In the genomic region with DNA sequence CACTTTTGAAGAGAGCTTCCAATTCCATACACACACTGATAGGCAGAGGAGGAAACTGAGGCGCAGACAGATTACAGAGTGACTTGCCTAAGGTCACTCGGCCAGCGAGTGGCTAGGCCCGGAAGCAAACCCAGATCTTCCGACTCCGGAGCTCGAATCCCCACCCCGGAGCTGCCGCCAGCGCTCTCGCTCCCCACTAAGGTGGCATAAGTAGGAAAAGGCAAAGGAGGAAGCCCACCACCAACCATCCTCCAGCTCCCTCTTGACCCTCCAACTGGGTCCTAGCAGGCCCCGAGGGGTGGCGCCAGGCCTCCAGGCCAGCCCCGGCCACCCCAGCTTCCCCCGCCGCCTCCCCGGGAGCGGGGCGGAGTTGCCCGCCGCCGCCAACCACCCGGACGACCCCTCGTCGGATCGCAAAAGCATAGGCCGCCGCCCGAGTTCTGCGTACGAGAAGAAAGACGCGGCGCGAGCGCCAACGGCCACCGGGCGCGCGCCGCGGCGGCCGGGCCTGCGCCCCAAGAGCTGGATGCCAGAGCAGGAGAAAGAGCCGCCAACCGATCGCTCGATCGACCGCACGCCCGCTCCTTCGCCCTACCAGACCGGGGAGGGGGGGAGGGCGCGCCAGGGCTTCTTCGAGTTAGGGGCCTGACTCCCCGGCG, we compare ENCODE assay signal across 8 mouse cellular contexts. TPM values are rescaled to one million over a fixed set of nuclear protein-coding genes. Genes with fewer than 3 reads are reported as not detected.
DNase-seq lines count a peak whose midpoint lies in the region.

No protein-coding gene starts in this region.

- WGBS in midbrain, embryonic 10.5 days, result 1% methylated on average over 53 of the region's 62 CpGs

- H3K9me3 ChIP-seq in midbrain, embryonic 10.5 days (replicated peaks), result peaks cover 62% of the 10 kb centered on the region

- no peaks in the 10 kb centered on the region for H3K27me3 ChIP-seq in midbrain, embryonic 10.5 days (ENCODE audit: low read depth, poor library complexity, severe bottlenecking)

- intact Hi-C loops in left cerebral cortex, postnatal 4 days (cut with DNase I), result no loop called here

- H3K4me1 ChIP-seq in midbrain, embryonic 10.5 days, result peaks cover 18% of the 10 kb centered on the region

- peak overlapping the region; percentile 85 for H3K4me3 ChIP-seq in midbrain, embryonic 10.5 days

- peak overlapping the region; percentile 99 for H3K27ac ChIP-seq in midbrain, embryonic 10.5 days (replicated peaks)

- H3K36me3 ChIP-seq in midbrain, embryonic 10.5 days, result peaks cover 79% of the 10 kb centered on the region

- peak; percentile 26 for DNase-seq in embryo, embryonic 10 days (ENCODE audit: low spot score)
- no peak for DNase-seq in embryo, embryonic 11 days
- DNase-seq in urinary bladder, postnatal 14 days (ENCODE audit: low spot score), result peak; percentile 25
- no peak for DNase-seq in urinary bladder, postnatal 36 days (ENCODE audit: low spot score in 2 of 2)
- DNase-seq in frontal cortex, postnatal 25 days (ENCODE audit: low spot score in 2 of 2), result peak; percentile 14 to 15
- DNase-seq in kidney, postnatal 25 days, result peak; percentile 43 to 66
- DNase-seq in midbrain, embryonic 10.5 days (ENCODE audit: low spot score), result no peak
- no peak for DNase-seq in left cerebral cortex, postnatal 4 days

RNA-seq across cellular contexts. Expression of gene Morc2a, which starts 0.6 kb away (rescaled TPM):
- polyA plus RNA-seq in midbrain, embryonic 10.5 days (2016; fragmentation: Nextera tagmentation; extraction: Ambion mirVana), result 35.6 and 40.7 TPM in 2 replicates
- total RNA-seq in left cerebral cortex, postnatal 4 days (2021), result 10 to 100 TPM; 74.3 to 77.6 TPM

Comparison
In these comparisons a context has a peak if more than half of its experiments do, and no peak if none do; other contexts are left out.
1. DNase-seq: peak in embryo, embryonic 10 days (single experiment), urinary bladder, postnatal 14 days (single experiment), frontal cortex, postnatal 25 days (2 of 2) and kidney, postnatal 25 days (2 of 2); none in embryo, embryonic 11 days (single experiment), urinary bladder, postnatal 36 days (0 of 2), midbrain, embryonic 10.5 days (single experiment) and left cerebral cortex, postnatal 4 days (single experiment).